Mouse (Mus musculus): Measurements from ENCODE around the gene Sec24a. TPM values are rescaled to one million over a fixed set of nuclear protein-coding genes. Genes with fewer than 3 reads are reported as not detected.
"Not testable (repeated sequence)": the region's sequence is repeated elsewhere in the genome, so short reads cannot be mapped to it uniquely, and the experiment has no call there.

The Sec24a gene
- total RNA-seq, 1 experiment: 10.9 TPM

GRCm38 (mm10) chr11:51755621-51756311 is 7.7 kb downstream of the Sec24a start:
- Histone ChIP-seq H3K4me3 (ENCODE audit: insufficient read depth in 1 of 2, low read depth in 1 of 2, low read length in 2 of 2, poor library complexity in 1 of 2, severe bottlenecking in 1 of 2) (peak overlapping the region; percentile 79 to 92), H3K4me1 (ENCODE audit: control insufficient read depth in 2 of 2, insufficient read depth in 2 of 2, low read length in 2 of 2, poor library complexity in 1 of 2) (no peaks in the 10 kb centered on the region), H3K9ac (ENCODE audit: insufficient read depth, low read depth, low read length, poor library complexity, severe bottlenecking) (peak overlapping the region; percentile 83), H3K27ac (ENCODE audit: insufficient read depth, low read depth, low read length, poor library complexity, severe bottlenecking) (no peak overlapping the region), H3K36me3 (ENCODE audit: control insufficient read depth, insufficient read depth, low read length, poor library complexity, severe bottlenecking) (no peaks in the 10 kb centered on the region), H3K9me3 (ENCODE audit: control insufficient read depth, insufficient read depth, low read depth, low read length) (no peaks in the 10 kb centered on the region)
- TF ChIP-seq ZNF384 (IDR thresholded peaks at IDR 0.05; ENCODE audit: low read depth, low read length) (no peak), CHD2 (IDR thresholded peaks at IDR 0.05; ENCODE audit: low read depth, low read length) (no peak), ZC3H11A (IDR thresholded peaks at IDR 0.05; ENCODE audit: borderline replicate concordance, low read depth, low read length) (no peak), HCFC1 (IDR thresholded peaks at IDR 0.05; ENCODE audit: borderline replicate concordance, insufficient read depth, low read length) (0 out of 2 replicates have a peak, but pooled peaks have one; percentile 38)
- no peak for DNase-seq (ENCODE audit: low read depth, low spot score)
- in situ Hi-C loops (cut with MboI; ENCODE audit: low sequenced_read_pairs in 2 of 2, unreplicated experiment in 2 of 2): no loop called here

DNA sequence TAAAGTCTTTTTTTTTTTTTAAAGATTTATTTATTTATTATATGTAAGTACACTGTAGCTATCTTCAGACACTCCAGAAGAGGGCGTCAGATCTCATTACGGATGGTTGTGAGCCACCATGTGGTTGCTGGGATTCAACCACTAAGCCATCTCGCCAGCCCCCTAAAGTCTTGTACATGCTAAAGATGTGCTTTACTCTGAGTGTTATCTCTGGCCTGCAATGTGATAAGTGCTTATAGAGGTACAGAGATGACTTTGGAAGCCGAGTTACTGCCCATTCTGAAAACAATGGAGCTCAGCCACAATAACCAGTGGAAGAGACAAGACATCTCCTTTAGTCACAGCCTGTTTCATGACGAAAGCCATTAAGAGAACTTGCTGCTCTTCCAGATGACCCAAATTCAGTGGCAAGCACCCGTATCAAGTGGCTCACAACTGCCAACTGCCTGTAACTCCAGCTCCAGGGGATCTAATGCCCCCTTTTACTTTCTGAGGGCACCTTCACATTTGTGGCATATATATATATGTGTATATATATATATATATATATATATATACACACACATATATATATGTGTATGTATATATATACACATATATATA is 11.7 kb downstream of the Sec24a start:
- DNase-seq (ENCODE audit: low read depth, low spot score); H3K4me3 ChIP-seq (ENCODE audit: insufficient read depth in 1 of 2, low read depth in 1 of 2, low read length in 2 of 2, poor library complexity in 1 of 2, severe bottlenecking in 1 of 2); H3K36me3 ChIP-seq (ENCODE audit: control insufficient read depth, insufficient read depth, low read length, poor library complexity, severe bottlenecking); in situ Hi-C loops (cut with MboI; ENCODE audit: low sequenced_read_pairs in 2 of 2, unreplicated experiment in 2 of 2); H3K4me1 ChIP-seq (ENCODE audit: control insufficient read depth in 2 of 2, insufficient read depth in 2 of 2, low read length in 2 of 2, poor library complexity in 1 of 2); H3K9ac ChIP-seq (ENCODE audit: insufficient read depth, low read depth, low read length, poor library complexity, severe bottlenecking); H3K9me3 ChIP-seq (ENCODE audit: control insufficient read depth, insufficient read depth, low read depth, low read length); H3K27ac ChIP-seq (ENCODE audit: insufficient read depth, low read depth, low read length, poor library complexity, severe bottlenecking): not testable (repeated sequence)
- TF ChIP-seq ZNF384 (IDR thresholded peaks at IDR 0.05; ENCODE audit: low read depth, low read length): 0 out of 2 replicates have a peak, but pooled peaks have one; percentile 49

GRCm38 (mm10) chr11:51746096-51746495 is 17.3 kb downstream of the Sec24a start:
- no peak for DNase-seq (ENCODE audit: low read depth, low spot score)
- no peak for TF ChIP-seq HCFC1 (IDR thresholded peaks at IDR 0.05; ENCODE audit: borderline replicate concordance, insufficient read depth, low read length)
- TF ChIP-seq MAFK (IDR thresholded peaks at IDR 0.05; ENCODE audit: insufficient read depth, low read depth, low read length): no peak
- no peak for TF ChIP-seq CHD2 (IDR thresholded peaks at IDR 0.05; ENCODE audit: low read depth, low read length)
- TF ChIP-seq ZC3H11A (IDR thresholded peaks at IDR 0.05; ENCODE audit: borderline replicate concordance, low read depth, low read length): no peak
- TF ChIP-seq ZNF384 (IDR thresholded peaks at IDR 0.05; ENCODE audit: low read depth, low read length): no peak

DNA sequence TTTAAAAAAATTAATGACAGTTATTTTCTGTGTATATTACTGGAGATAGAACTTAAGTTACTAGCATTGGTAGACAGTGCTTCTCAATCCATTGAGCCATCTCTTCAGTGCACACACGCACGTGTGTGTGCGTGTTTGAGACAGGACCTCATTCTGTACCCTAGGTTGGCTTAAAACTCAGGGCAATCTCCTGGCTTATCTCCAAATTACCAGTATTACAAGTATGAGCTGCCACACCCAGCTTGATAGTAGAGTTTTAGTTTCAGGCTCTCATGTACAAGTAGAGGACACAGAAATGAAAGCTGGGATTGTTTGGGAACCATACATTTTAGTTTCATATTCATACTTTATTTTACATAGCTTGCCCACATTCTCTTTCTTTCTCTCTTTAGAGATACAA is 22.7 kb downstream of the Sec24a start:
- DNase-seq (ENCODE audit: low read depth, low spot score): no peak
- TF ChIP-seq ZNF384 (IDR thresholded peaks at IDR 0.05; ENCODE audit: low read depth, low read length): no peak
- no peak for TF ChIP-seq ZC3H11A (IDR thresholded peaks at IDR 0.05; ENCODE audit: borderline replicate concordance, low read depth, low read length)
- TF ChIP-seq HCFC1 (IDR thresholded peaks at IDR 0.05; ENCODE audit: borderline replicate concordance, insufficient read depth, low read length): no peak
- no peak for TF ChIP-seq CHD2 (IDR thresholded peaks at IDR 0.05; ENCODE audit: low read depth, low read length)
- in situ Hi-C loops (cut with MboI; ENCODE audit: low sequenced_read_pairs in 2 of 2, unreplicated experiment in 2 of 2): no loop called here
- peaks cover 7% of the 10 kb centered on the region for H3K36me3 ChIP-seq (ENCODE audit: control insufficient read depth, insufficient read depth, low read length, poor library complexity, severe bottlenecking)
- H3K27ac ChIP-seq (ENCODE audit: insufficient read depth, low read depth, low read length, poor library complexity, severe bottlenecking): no peak overlapping the region
- no peak overlapping the region for H3K4me3 ChIP-seq (ENCODE audit: insufficient read depth in 1 of 2, low read depth in 1 of 2, low read length in 2 of 2, poor library complexity in 1 of 2, severe bottlenecking in 1 of 2)
- no peaks in the 10 kb centered on the region for H3K4me1 ChIP-seq (ENCODE audit: control insufficient read depth in 2 of 2, insufficient read depth in 2 of 2, low read length in 2 of 2, poor library complexity in 1 of 2)
- H3K9ac ChIP-seq (ENCODE audit: insufficient read depth, low read depth, low read length, poor library complexity, severe bottlenecking): no peak overlapping the region
- H3K9me3 ChIP-seq (ENCODE audit: control insufficient read depth, insufficient read depth, low read depth, low read length): no peaks in the 10 kb centered on the region

More at GRCm38 (mm10) chr11:51746096-51746495, 17.3 kb downstream of the Sec24a start:
- in situ Hi-C loops (cut with MboI; ENCODE audit: low sequenced_read_pairs in 2 of 2, unreplicated experiment in 2 of 2): no loop called here
- Histone ChIP-seq H3K27ac (ENCODE audit: insufficient read depth, low read depth, low read length, poor library complexity, severe bottlenecking) (no peak overlapping the region), H3K36me3 (ENCODE audit: control insufficient read depth, insufficient read depth, low read length, poor library complexity, severe bottlenecking) (peaks cover 7% of the 10 kb centered on the region), H3K4me1 (ENCODE audit: control insufficient read depth in 2 of 2, insufficient read depth in 2 of 2, low read length in 2 of 2, poor library complexity in 1 of 2) (peaks cover 0 to 2% of the 10 kb centered on the region in 2 experiments; a peak in 1 of 4 replicates), H3K9me3 (ENCODE audit: control insufficient read depth, insufficient read depth, low read depth, low read length) (no peaks in the 10 kb centered on the region), H3K4me3 (ENCODE audit: insufficient read depth in 1 of 2, low read depth in 1 of 2, low read length in 2 of 2, poor library complexity in 1 of 2, severe bottlenecking in 1 of 2) (no peak overlapping the region), H3K9ac (ENCODE audit: insufficient read depth, low read depth, low read length, poor library complexity, severe bottlenecking) (no peak overlapping the region)
